Comparison of ENCODE assay signal across 26 mouse cellular contexts in the genomic region with DNA sequence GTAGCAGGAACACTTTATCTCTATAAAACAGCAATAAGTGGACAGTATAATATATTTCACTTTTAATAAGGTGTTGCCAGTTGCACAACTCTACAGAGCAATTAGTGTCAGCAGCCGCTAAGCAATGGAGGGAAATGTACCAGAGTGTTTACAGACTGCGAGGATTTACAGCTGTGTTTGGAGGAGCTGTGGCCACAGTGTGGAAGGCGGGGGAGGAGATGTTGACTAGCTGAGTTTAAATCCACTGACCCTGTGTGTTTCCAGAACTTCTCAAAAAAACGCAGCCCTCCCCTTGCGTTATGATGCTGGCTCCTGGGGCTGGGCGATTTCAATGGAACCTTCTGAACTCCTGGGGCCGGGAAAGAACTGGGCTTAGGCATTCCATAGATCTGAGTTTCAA. TPM values are rescaled to one million over a fixed set of nuclear protein-coding genes. Genes with fewer than 3 reads are reported as not detected.
A peak's percentile ranks its signal among the peaks of the same experiment; 100 is the strongest.
DNase-seq lines count a peak whose midpoint lies in the region; ATAC-seq lines count a peak whose summit lies in the region.
"Had no signal": no experiment of that assay in that cellular context is flagged by ENCODE, and none has a peak within 500 bp of the region (broad histone marks: within the 10 kb centered on the region; RNA-seq: fewer than 3 reads in every experiment).

No protein-coding gene starts in this region.

- peak; percentile 70; the same call in 1 of the 2 replicates for ATAC-seq in kidney, embryonic 15.5 days (replicated peaks; ENCODE audit: low FRiP score)
- ATAC-seq: forebrain, embryonic 16.5 days; hindbrain, postnatal 0 days; intestine, embryonic 16.5 days; liver, embryonic 12.5 days; liver, postnatal 0 days; lung, postnatal 0 days; midbrain, embryonic 16.5 days had no signal

- H3K9ac ChIP-seq in kidney, embryonic 15.5 days, result no peak overlapping the region
- H3K9ac ChIP-seq: heart, embryonic 15.5 days; hindbrain, embryonic 12.5 days; liver, embryonic 12.5 days; liver, postnatal 0 days had no signal

- no peak overlapping the region for H3K4me2 ChIP-seq in kidney, embryonic 15.5 days
- H3K4me2 ChIP-seq: heart, embryonic 15.5 days; hindbrain, embryonic 12.5 days; liver, embryonic 12.5 days had no signal

- no peak overlapping the region for H3K4me3 ChIP-seq in kidney, embryonic 15.5 days (replicated peaks)
- H3K4me3 ChIP-seq: erythroblast, embryonic 14.5 days; heart, embryonic 15.5 days; hindbrain, embryonic 12.5 days; layer of hippocampus, adult 2 months; left cerebral cortex, adult 2 months; liver, embryonic 12.5 days; midbrain, embryonic 10.5 days had no signal

- H3K9me3 ChIP-seq in kidney, embryonic 15.5 days (replicated peaks), result no peaks in the 10 kb centered on the region
- H3K9me3 ChIP-seq: heart, embryonic 15.5 days; hindbrain, embryonic 12.5 days; liver, embryonic 12.5 days; midbrain, embryonic 10.5 days had no signal

- H3K27ac ChIP-seq in kidney, embryonic 15.5 days, result no peak overlapping the region
- H3K27ac ChIP-seq: heart, embryonic 15.5 days; hindbrain, embryonic 12.5 days; hindbrain, postnatal 0 days; layer of hippocampus, adult 2 months; left cerebral cortex, adult 2 months; liver, embryonic 12.5 days; midbrain, embryonic 10.5 days had no signal

- H3K4me1 ChIP-seq in kidney, embryonic 15.5 days, result no peaks in the 10 kb centered on the region
- H3K4me1 ChIP-seq: heart, embryonic 15.5 days; hindbrain, embryonic 12.5 days; liver, embryonic 12.5 days; midbrain, embryonic 10.5 days had no signal

- no peaks in the 10 kb centered on the region for H3K36me3 ChIP-seq in kidney, embryonic 15.5 days
- H3K36me3 ChIP-seq: heart, embryonic 15.5 days; hindbrain, embryonic 12.5 days; liver, embryonic 12.5 days; midbrain, embryonic 10.5 days had no signal

- no peaks in the 10 kb centered on the region for H3K27me3 ChIP-seq in kidney, embryonic 15.5 days
- H3K27me3 ChIP-seq: heart, embryonic 15.5 days; hindbrain, embryonic 12.5 days; liver, embryonic 12.5 days had no signal

- 32% methylated on average over 7 of the region's 7 CpGs for WGBS in kidney, embryonic 15.5 days

- no peak for DNase-seq in kidney, adult 9 months
- peak; percentile 36 to 55 for DNase-seq in kidney, postnatal 4 days
- no peak for DNase-seq in kidney, adult 11 months
- peak; percentile 24 for DNase-seq in urinary bladder, postnatal 14 days (ENCODE audit: low spot score)
- DNase-seq in urinary bladder, postnatal 25 days (ENCODE audit: low spot score), result no peak
- peak; percentile 21 for DNase-seq in yolk sac, embryonic 10.5 days (ENCODE audit: low spot score)
- DNase-seq in cerebellum, adult 9-11 months, result no peak
- DNase-seq: adrenal gland, postnatal 14 days; cerebellum, adult 11 months; cerebellum, adult 9-10 months; liver, postnatal 0 days; right cerebral cortex, postnatal 4 days; thymus, postnatal 14 days had no signal

RNA-seq across cellular contexts. Expression of a gene that starts 33.8 kb away (rescaled TPM):
- 1.5 and 1.8 TPM in 2 replicates for polyA plus RNA-seq in kidney, embryonic 15.5 days (2015; fragmentation: Nextera tagmentation; extraction: Ambion mirVana)

Comparison
In these comparisons a context has a peak if more than half of its experiments do, and no peak if none do; other contexts are left out.
1. DNase-seq: peak in kidney, postnatal 4 days (2 of 2), urinary bladder, postnatal 14 days (single experiment) and yolk sac, embryonic 10.5 days (single experiment); none in kidney, adult 9 months (single experiment), kidney, adult 11 months (single experiment), urinary bladder, postnatal 25 days (single experiment) and cerebellum, adult 9-11 months (single experiment).